Mouse (Mus musculus): ENCODE results near the gene Cass4. TPM values are rescaled to one million over a fixed set of nuclear protein-coding genes. Genes with fewer than 3 reads are reported as not detected.

Cass4 gene
- polyA plus RNA-seq, 1 experiment = 0.24 TPM

DNA sequence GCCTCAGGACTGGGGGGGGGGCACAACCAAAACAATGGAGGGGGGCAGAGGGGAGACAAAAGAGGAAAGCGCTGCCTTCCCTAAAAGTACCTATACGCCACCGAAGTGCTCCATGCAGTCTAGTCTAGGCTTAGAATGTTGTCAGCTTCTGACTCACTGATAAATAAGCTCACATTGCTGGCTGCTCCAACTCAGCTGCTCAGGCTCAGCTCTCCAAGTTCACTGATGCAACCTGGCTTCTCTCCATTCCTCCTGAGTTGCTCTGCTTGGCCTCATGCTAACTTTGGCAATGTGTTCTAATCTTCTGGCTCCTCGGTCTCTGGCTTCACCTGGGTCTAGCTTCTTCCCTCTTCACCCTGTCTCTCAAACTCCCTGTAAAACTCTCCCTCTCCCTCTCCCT, 17.0 kb upstream of the Cass4 start:
- H3K4me2 ChIP-seq (ENCODE audit: low read depth) = no peak overlapping the region
- H3K4me3 ChIP-seq = no peak overlapping the region
- H3K79me2 ChIP-seq (ENCODE audit: control insufficient read depth, insufficient read depth) = peaks cover 19% of the 10 kb centered on the region
- peaks cover 54% of the 10 kb centered on the region for H3K36me3 ChIP-seq (ENCODE audit: control insufficient read depth, insufficient read depth)
- no peak for TF ChIP-seq E2F4 (IDR thresholded peaks at IDR 0.05; ENCODE audit: insufficient read depth)
- no peak for TF ChIP-seq USF1 (IDR thresholded peaks at IDR 0.05; ENCODE audit: low read depth)
- no peak for TF ChIP-seq TCF3 (IDR thresholded peaks at IDR 0.05; ENCODE audit: insufficient read length, low read depth)
- TF ChIP-seq REST (IDR thresholded peaks at IDR 0.05; ENCODE audit: insufficient read depth, insufficient read length) = no peak
- TF ChIP-seq CEBPB (IDR thresholded peaks at IDR 0.05; ENCODE audit: insufficient read depth, poor library complexity, severe bottlenecking) = no peak
- no peak for TF ChIP-seq POLR2A (IDR thresholded peaks at IDR 0.05; ENCODE audit: insufficient read length, low read depth)
- TF ChIP-seq MYOG (IDR thresholded peaks at IDR 0.05; ENCODE audit: control insufficient read depth in 1 of 3, insufficient read depth in 1 of 3, insufficient read length in 2 of 3, low read depth in 2 of 3) = no peak
- no peak for TF ChIP-seq TCF12 (IDR thresholded peaks at IDR 0.05; ENCODE audit: insufficient read depth, poor library complexity, severe bottlenecking)
- no peak for TF ChIP-seq POLR2AphosphoS2 (IDR thresholded peaks at IDR 0.05; ENCODE audit: insufficient read length, low read depth)
- TF ChIP-seq SRF (IDR thresholded peaks at IDR 0.05; ENCODE audit: control insufficient read depth, insufficient read length, low read depth) = no peak
- TF ChIP-seq MYOD1 (IDR thresholded peaks at IDR 0.05; ENCODE audit: control insufficient read depth in 1 of 3, insufficient read length in 2 of 3, low read depth in 2 of 3) = no peak
- TF ChIP-seq MAX (IDR thresholded peaks at IDR 0.05; ENCODE audit: low read depth) = no peak
- no peak overlapping the region for H3ac ChIP-seq (ENCODE audit: control insufficient read depth, insufficient read length)
- no peaks in the 10 kb centered on the region for H3K27me3 ChIP-seq (ENCODE audit: control insufficient read depth, insufficient read depth, insufficient read length)

DNA sequence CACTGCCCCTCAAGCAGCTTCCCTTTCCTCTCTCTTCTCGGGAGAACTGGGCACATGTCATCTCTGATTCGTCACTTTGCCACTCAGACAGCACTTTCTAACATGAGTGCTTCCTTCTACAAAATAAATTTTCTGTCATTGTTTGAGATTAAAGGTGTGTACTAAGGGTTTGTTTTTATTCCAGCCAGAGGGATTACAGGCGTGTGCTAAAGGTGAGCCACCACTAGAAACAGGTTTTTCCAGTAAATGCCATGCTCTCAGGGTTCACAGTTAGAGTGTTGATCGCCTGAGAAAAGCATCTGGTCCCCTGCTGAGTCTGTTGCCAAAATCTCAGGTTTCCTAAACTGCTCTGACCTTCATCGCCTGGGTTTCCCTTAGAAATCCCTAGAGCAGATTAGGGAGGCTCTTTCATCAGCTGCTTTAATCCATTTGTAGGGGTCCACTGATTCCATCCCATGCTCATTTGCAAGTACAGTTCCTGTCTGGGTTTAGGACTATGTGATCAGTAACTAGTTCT, 16.5 kb upstream of the Cass4 start:
- peaks cover 54% of the 10 kb centered on the region for H3K36me3 ChIP-seq (ENCODE audit: control insufficient read depth, insufficient read depth)
- no peak overlapping the region for H3K4me3 ChIP-seq
- H3K79me2 ChIP-seq (ENCODE audit: control insufficient read depth, insufficient read depth) = peaks cover 14% of the 10 kb centered on the region
- H3K4me2 ChIP-seq (ENCODE audit: low read depth) = no peak overlapping the region
- H3ac ChIP-seq (ENCODE audit: control insufficient read depth, insufficient read length) = no peak overlapping the region
- no peaks in the 10 kb centered on the region for H3K27me3 ChIP-seq (ENCODE audit: control insufficient read depth, insufficient read depth, insufficient read length)
- TF ChIP-seq MYOG (IDR thresholded peaks at IDR 0.05; ENCODE audit: control insufficient read depth in 1 of 3, insufficient read depth in 1 of 3, insufficient read length in 2 of 3, low read depth in 2 of 3) (no peak), SRF (IDR thresholded peaks at IDR 0.05; ENCODE audit: control insufficient read depth, insufficient read length, low read depth) (no peak), REST (IDR thresholded peaks at IDR 0.05; ENCODE audit: insufficient read depth, insufficient read length) (no peak), E2F4 (IDR thresholded peaks at IDR 0.05; ENCODE audit: insufficient read depth) (no peak), POLR2AphosphoS2 (IDR thresholded peaks at IDR 0.05; ENCODE audit: insufficient read length, low read depth) (no peak), TCF3 (IDR thresholded peaks at IDR 0.05; ENCODE audit: insufficient read length, low read depth) (no peak), CEBPB (IDR thresholded peaks at IDR 0.05; ENCODE audit: insufficient read depth, poor library complexity, severe bottlenecking) (no peak), MAX (IDR thresholded peaks at IDR 0.05; ENCODE audit: low read depth) (no peak), MYOD1 (IDR thresholded peaks at IDR 0.05; ENCODE audit: control insufficient read depth in 1 of 3, insufficient read length in 2 of 3, low read depth in 2 of 3) (no peak), TCF12 (IDR thresholded peaks at IDR 0.05; ENCODE audit: insufficient read depth, poor library complexity, severe bottlenecking) (no peak), USF1 (IDR thresholded peaks at IDR 0.05; ENCODE audit: low read depth) (no peak), POLR2A (IDR thresholded peaks at IDR 0.05; ENCODE audit: insufficient read length, low read depth) (no peak)

DNA sequence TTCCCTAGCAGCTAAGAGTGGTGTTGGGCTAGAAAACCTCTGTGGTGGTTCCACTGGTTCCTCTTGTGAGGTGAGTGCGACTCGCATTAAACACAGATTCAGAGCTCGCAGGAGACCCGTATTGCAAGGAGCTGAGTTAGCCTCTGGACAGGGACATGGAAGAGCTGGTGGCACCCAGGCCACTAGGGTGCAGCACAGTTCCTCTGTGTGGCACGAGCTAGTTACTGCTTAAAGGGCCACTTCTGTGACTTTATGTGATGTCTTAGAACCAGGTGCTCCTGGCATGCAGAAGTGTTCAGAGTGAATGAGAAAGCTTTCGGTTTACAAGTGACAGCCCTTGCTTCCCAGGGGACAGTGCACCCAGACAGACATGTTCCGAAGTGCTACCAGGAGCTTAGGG, 15.3 kb upstream of the Cass4 start:
- no peak overlapping the region for H3ac ChIP-seq (ENCODE audit: control insufficient read depth, insufficient read length)
- H3K4me2 ChIP-seq (ENCODE audit: low read depth) = no peak overlapping the region
- H3K4me3 ChIP-seq = no peak overlapping the region
- peaks cover 54% of the 10 kb centered on the region for H3K36me3 ChIP-seq (ENCODE audit: control insufficient read depth, insufficient read depth)
- TF ChIP-seq MYOD1 (IDR thresholded peaks at IDR 0.05; ENCODE audit: control insufficient read depth in 1 of 3, insufficient read length in 2 of 3, low read depth in 2 of 3) (no peak), POLR2A (IDR thresholded peaks at IDR 0.05; ENCODE audit: insufficient read length, low read depth) (no peak), SRF (IDR thresholded peaks at IDR 0.05; ENCODE audit: control insufficient read depth, insufficient read length, low read depth) (no peak), MYOG (IDR thresholded peaks at IDR 0.05; ENCODE audit: control insufficient read depth in 1 of 3, insufficient read depth in 1 of 3, insufficient read length in 2 of 3, low read depth in 2 of 3) (no peak), REST (IDR thresholded peaks at IDR 0.05; ENCODE audit: insufficient read depth, insufficient read length) (no peak), USF1 (IDR thresholded peaks at IDR 0.05; ENCODE audit: low read depth) (no peak), CEBPB (IDR thresholded peaks at IDR 0.05; ENCODE audit: insufficient read depth, poor library complexity, severe bottlenecking) (no peak), TCF3 (IDR thresholded peaks at IDR 0.05; ENCODE audit: insufficient read length, low read depth) (no peak), E2F4 (IDR thresholded peaks at IDR 0.05; ENCODE audit: insufficient read depth) (no peak), MAX (IDR thresholded peaks at IDR 0.05; ENCODE audit: low read depth) (no peak), TCF12 (IDR thresholded peaks at IDR 0.05; ENCODE audit: insufficient read depth, poor library complexity, severe bottlenecking) (no peak), POLR2AphosphoS2 (IDR thresholded peaks at IDR 0.05; ENCODE audit: insufficient read length, low read depth) (no peak)
- H3K79me2 ChIP-seq (ENCODE audit: control insufficient read depth, insufficient read depth) = peaks cover 2% of the 10 kb centered on the region
- no peaks in the 10 kb centered on the region for H3K27me3 ChIP-seq (ENCODE audit: control insufficient read depth, insufficient read depth, insufficient read length)

- TF ChIP-seq SRF (IDR thresholded peaks at IDR 0.05; ENCODE audit: control insufficient read depth, insufficient read length, low read depth) (no peak), MYOD1 (IDR thresholded peaks at IDR 0.05; ENCODE audit: control insufficient read depth in 1 of 3, insufficient read length in 2 of 3, low read depth in 2 of 3) (no peak), POLR2A (IDR thresholded peaks at IDR 0.05; ENCODE audit: insufficient read length, low read depth) (no peak), TCF12 (IDR thresholded peaks at IDR 0.05; ENCODE audit: insufficient read depth, poor library complexity, severe bottlenecking) (no peak), CEBPB (IDR thresholded peaks at IDR 0.05; ENCODE audit: insufficient read depth, poor library complexity, severe bottlenecking) (no peak), E2F4 (IDR thresholded peaks at IDR 0.05; ENCODE audit: insufficient read depth) (no peak), MYOG (IDR thresholded peaks at IDR 0.05; ENCODE audit: control insufficient read depth in 1 of 3, insufficient read depth in 1 of 3, insufficient read length in 2 of 3, low read depth in 2 of 3) (no peak)
- no peak overlapping the region for H3ac ChIP-seq (ENCODE audit: control insufficient read depth, insufficient read length)
- H3K36me3 ChIP-seq (ENCODE audit: control insufficient read depth, insufficient read depth) = peaks cover 42% of the 10 kb centered on the region
- H3K79me2 ChIP-seq (ENCODE audit: control insufficient read depth, insufficient read depth) = no peaks in the 10 kb centered on the region
- H3K4me3 ChIP-seq = no peak overlapping the region
- no peak overlapping the region for H3K4me2 ChIP-seq (ENCODE audit: low read depth)
- H3K27me3 ChIP-seq (ENCODE audit: control insufficient read depth, insufficient read depth, insufficient read length) = no peaks in the 10 kb centered on the region
Observed at GRCm38 (mm10) chr2:172380513-172380912, 13.1 kb upstream of the Cass4 start.

Data from myocyte (in vitro differentiated cells).